Mouse (Mus musculus) megakaryocyte, embryonic 14.5 days (primary cell): ENCODE data around the gene Ntn4.

Experiments
- FLI1 ChIP-seq: IDR thresholded peaks from 2 replicates; pipeline ENCODE4 v1.6.1; 2012; ENCODE audit warnings: low read length, inconsistent platforms, mixed read lengths
- GATA1 ChIP-seq: IDR thresholded peaks from 3 replicates; pipeline ENCODE4 v1.6.1; 2012; ENCODE audit warnings: mixed read lengths, low read length, inconsistent platforms, borderline replicate concordance

DNA sequence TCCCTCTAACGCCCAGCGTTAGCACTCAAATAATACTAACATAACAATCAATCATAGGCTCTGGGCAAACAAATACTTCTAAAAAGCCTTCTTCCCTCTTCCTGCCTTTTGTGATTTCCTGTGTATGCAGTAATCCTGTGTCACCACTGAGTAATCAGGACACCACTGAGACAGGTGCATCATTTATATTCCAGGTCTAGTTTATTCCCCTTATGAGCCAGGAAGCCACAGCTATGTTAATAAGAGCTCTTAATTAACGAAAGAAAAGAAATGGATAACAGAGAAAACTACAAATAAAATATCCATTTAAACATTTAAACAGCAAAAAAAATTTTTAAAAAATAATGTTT lies 101.6 kb downstream of the Ntn4 start:
- TF ChIP-seq GATA1 (no peak), FLI1 (no peak)
